Mouse (Mus musculus) embryonic fibroblast, embryonic 13.5 days (primary cell): ENCODE measurements around the gene Polk.

Experiments used
- CTCF ChIP-seq: IDR thresholded peaks from 2 replicates; pipeline ENCODE4 v1.5.1; 2011; ENCODE audit warnings: mild to moderate bottlenecking, control low read depth, low read length, moderate library complexity, borderline replicate concordance; ENCODE audit not compliant: insufficient read depth
- POLR2A ChIP-seq: IDR thresholded peaks from 2 replicates; pipeline ENCODE4 v1.6.1; 2011; ENCODE audit warnings: low read depth, mild to moderate bottlenecking, control low read depth, low read length, moderate library complexity

DNA sequence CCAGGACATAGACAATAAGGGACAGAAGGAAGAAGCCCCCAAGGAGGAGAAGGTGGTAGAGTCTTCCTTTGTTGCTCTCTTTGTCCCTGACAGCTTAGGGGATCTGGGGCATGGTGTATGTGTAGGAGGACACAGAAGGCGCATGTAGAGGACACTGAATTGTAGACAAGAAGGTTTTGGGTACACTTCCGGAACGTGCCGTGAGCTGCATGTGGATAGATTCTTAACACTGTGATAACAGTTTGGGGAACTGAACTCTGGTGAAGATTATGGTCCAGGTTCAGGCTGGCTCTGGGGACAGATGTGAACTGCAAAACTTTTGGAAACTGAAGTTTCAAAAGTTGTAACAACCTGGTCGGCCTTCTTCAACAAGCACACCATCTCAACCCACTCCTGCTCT is 84.8 kb downstream of the Polk start:
- TF ChIP-seq POLR2A, result no peak
- TF ChIP-seq CTCF, result no peak
